ENCODE assay signal across 20 mouse cellular contexts in genomic region chr2:69649716-69650115, GRCm38 (mm10). TPM values are rescaled to one million over a fixed set of nuclear protein-coding genes. Genes with fewer than 3 reads are reported as not detected.
DNase-seq lines count a peak whose midpoint lies in the region; ATAC-seq and TF ChIP-seq lines count a peak whose summit lies in the region.
"Had no signal": no experiment of that assay in that cellular context is flagged by ENCODE, and none has a peak within 500 bp of the region (broad histone marks: within the 10 kb centered on the region; RNA-seq: fewer than 3 reads in every experiment).

No protein-coding gene starts in this region.

- TF ChIP-seq POLR2A in heart, adult 2 months (IDR thresholded peaks at IDR 0.05; ENCODE audit: insufficient read depth, low read depth, low read length): no peak

- no peak for TF ChIP-seq EP300 in heart, adult 2 months (IDR thresholded peaks at IDR 0.05; ENCODE audit: insufficient read depth, low read depth, low read length)

- no peak overlapping the region for H3K4me3 ChIP-seq in heart, adult 2 months
- H3K4me3 ChIP-seq: forebrain, embryonic 13.5 days; forebrain, embryonic 15.5 days had no signal

- peaks cover 1% of the 10 kb centered on the region for H3K4me1 ChIP-seq in heart, adult 2 months (ENCODE audit: control insufficient read depth, insufficient read depth, low read length)

- H3K9ac ChIP-seq in heart, adult 2 months (ENCODE audit: low read depth, low read length): no peak overlapping the region
- H3K9ac ChIP-seq: forebrain, embryonic 13.5 days; forebrain, embryonic 15.5 days; forebrain, postnatal 0 days had no signal

- H3K27ac ChIP-seq in heart, adult 2 months: no peak overlapping the region
- H3K27ac ChIP-seq: forebrain, embryonic 13.5 days; forebrain, embryonic 15.5 days had no signal

- H3K27me3 ChIP-seq in heart, adult 2 months (ENCODE audit: control insufficient read depth, insufficient read depth, low read length): no peaks in the 10 kb centered on the region
- H3K27me3 ChIP-seq: forebrain, embryonic 13.5 days; forebrain, embryonic 15.5 days; Patski had no signal

- H3K36me3 ChIP-seq in heart, adult 2 months (ENCODE audit: control insufficient read depth, insufficient read depth, low read length): no peaks in the 10 kb centered on the region

- no peaks in the 10 kb centered on the region for H3K79me2 ChIP-seq in heart, adult 2 months (replicated peaks; ENCODE audit: control insufficient read depth, insufficient read depth, low read length)

- no peak for TF ChIP-seq CTCF in heart, adult 2 months (IDR thresholded peaks at IDR 0.05)

- DNase-seq in heart, adult 11 months: peak; percentile 55
- DNase-seq in heart, adult 2 months: no peak
- DNase-seq in retina, adult 2 months (ENCODE audit: low read depth, low spot score): peak; percentile 75
- no peak for DNase-seq in retina, embryonic 14.5 days (ENCODE audit: low spot score)
- peak; percentile 66 for DNase-seq in retina, postnatal 1 day
- DNase-seq in retina, postnatal 7 days (ENCODE audit: low read depth, low spot score): peak; percentile 53
- DNase-seq: adrenal gland, adult 8-10 months; adrenal gland, postnatal 14 days; adrenal gland, postnatal 36 days; cerebellum, adult 11-12 months; cerebellum, adult 2 months; cerebellum, adult 9-10 months; cerebellum, postnatal 10 days; cerebellum, postnatal 25 days; forebrain, postnatal 0 days had no signal

- intact Hi-C loops in heart, adult 2 months (cut with DNase I): loop anchor here (5.0 kb wide), 2 partner anchors 63 to 213 kb away; partner anchors contain the start of genes Fastkd1 and Ssb

- WGBS in heart, adult 2 months: 88% methylated on average over 5 of the region's 5 CpGs

- no peak for ATAC-seq in megakaryocyte-erythroid progenitor cell, adult 5-6 weeks (replicated peaks; ENCODE audit: low FRiP score, low TSS enrichment, poor library complexity, severe bottlenecking)
- ATAC-seq: activated CD4-positive, CD25-positive, alpha-beta regulatory T cell, adult 4 months; forebrain, embryonic 13.5 days; forebrain, embryonic 15.5 days; forebrain, postnatal 0 days; Patski had no signal

RNA-seq across cellular contexts. Expression of gene Bbs5, which starts 2.7 kb away (rescaled TPM):
- total RNA-seq in heart, adult 2 months (2021): 1 to 10 TPM; 5.1 to 5.2 TPM
- 1.6 and 2.0 TPM in 2 replicates for polyA plus RNA-seq in heart, adult 2 months (2012; rRNA removed)
- total RNA-seq in megakaryocyte-erythroid progenitor cell, adult 5-6 weeks (2014; fragmentation: Nextera tagmentation): 1.4 and 4.1 TPM in 2 replicates
- 1.6 and 8.2 TPM in 2 replicates for total RNA-seq in megakaryocyte-erythroid progenitor cell, adult 5-6 weeks (2017)

RNA-seq across cellular contexts. Expression of gene Klhl41, which starts 20.2 kb away (rescaled TPM):
- 10 to 100 TPM; 67.3 to 75.7 TPM for total RNA-seq in heart, adult 2 months (2021)
- 19.3 and 40.7 TPM in 2 replicates for polyA plus RNA-seq in heart, adult 2 months (2012; rRNA removed)
- not detected in 2 replicates for total RNA-seq in megakaryocyte-erythroid progenitor cell, adult 5-6 weeks (2014; fragmentation: Nextera tagmentation)
- not detected in 2 replicates for total RNA-seq in megakaryocyte-erythroid progenitor cell, adult 5-6 weeks (2017)
- polyA plus RNA-seq: activated CD4-positive, CD25-positive, alpha-beta regulatory T cell, adult 4 months had no signal

Comparison
In these comparisons a context has a peak if more than half of its experiments do, and no peak if none do; other contexts are left out.
1. DNase-seq: peak in heart, adult 11 months (single experiment), retina, adult 2 months (single experiment), retina, postnatal 1 day (single experiment) and retina, postnatal 7 days (single experiment); none in heart, adult 2 months (0 of 2) and retina, embryonic 14.5 days (single experiment).
2. RNA of gene Klhl41, which starts 20.2 kb away (total RNA-seq): 67.3 to 75.7 TPM in heart, adult 2 months; not detected in megakaryocyte-erythroid progenitor cell, adult 5-6 weeks; every median in the first group is over 10 times any median in the second.